Mouse (Mus musculus): ENCODE data around the gene Prmt8. TPM values are rescaled to one million over a fixed set of nuclear protein-coding genes. Genes with fewer than 3 reads are reported as not detected.

Gene Prmt8
- polyA plus RNA-seq, 1 experiment from 2014 or later = 30.7 TPM

GRCm38 (mm10) chr6:127758264-127758663 lies 11.0 kb downstream of the Prmt8 start:
- no peak overlapping the region for H3K4me2 ChIP-seq
- no peak for ATAC-seq (replicated peaks)
- peaks cover 18% of the 10 kb centered on the region for H3K4me1 ChIP-seq
- H3K4me3 ChIP-seq = no peak overlapping the region
- H3K9me3 ChIP-seq = no peaks in the 10 kb centered on the region
- 60% methylated on average over 4 of the region's 4 CpGs for WGBS
- no peak overlapping the region for H3K9ac ChIP-seq
- H3K27ac ChIP-seq = no peak overlapping the region
- no peaks in the 10 kb centered on the region for H3K27me3 ChIP-seq (replicated peaks)
- H3K36me3 ChIP-seq (replicated peaks) = no peaks in the 10 kb centered on the region

- WGBS = 69% methylated on average over 5 of the region's 5 CpGs
Measured at GRCm38 (mm10) chr6:127757667-127758167, 11.6 kb downstream of the Prmt8 start.

GRCm38 (mm10) chr6:127756856-127757255 lies 12.4 kb downstream of the Prmt8 start:
- H3K4me1 ChIP-seq = peaks cover 23% of the 10 kb centered on the region
- no peak overlapping the region for H3K27ac ChIP-seq
- no peak overlapping the region for H3K9ac ChIP-seq
- no peaks in the 10 kb centered on the region for H3K27me3 ChIP-seq (replicated peaks)
- WGBS = 47% methylated on average over 12 of the region's 12 CpGs
- H3K9me3 ChIP-seq = no peaks in the 10 kb centered on the region
- no peak; the same call in 1 of the 2 replicates for ATAC-seq (replicated peaks)
- no peak overlapping the region for H3K4me2 ChIP-seq
- H3K4me3 ChIP-seq = no peak overlapping the region
- no peaks in the 10 kb centered on the region for H3K36me3 ChIP-seq (replicated peaks)

More at GRCm38 (mm10) chr6:127757667-127758167, 11.6 kb downstream of the Prmt8 start:
- Histone ChIP-seq H3K36me3 (replicated peaks) (no peaks in the 10 kb centered on the region), H3K4me1 (peaks cover 23% of the 10 kb centered on the region), H3K9ac (no peak overlapping the region), H3K4me2 (no peak overlapping the region), H3K9me3 (no peaks in the 10 kb centered on the region), H3K4me3 (no peak overlapping the region), H3K27me3 (replicated peaks) (no peaks in the 10 kb centered on the region), H3K27ac (no peak overlapping the region)
- ATAC-seq (replicated peaks) = no peak

GRCm38 (mm10) chr6:127753228-127753627 lies 16.0 kb downstream of the Prmt8 start:
- no peaks in the 10 kb centered on the region for H3K36me3 ChIP-seq (replicated peaks)
- H3K27me3 ChIP-seq (replicated peaks) = no peaks in the 10 kb centered on the region
- H3K4me1 ChIP-seq = peaks cover 22% of the 10 kb centered on the region
- no peaks in the 10 kb centered on the region for H3K9me3 ChIP-seq
- H3K9ac ChIP-seq = no peak overlapping the region
- no peak overlapping the region for H3K27ac ChIP-seq
- H3K4me2 ChIP-seq = no peak overlapping the region
- WGBS = 33% methylated on average over 6 of the region's 6 CpGs
- ATAC-seq (replicated peaks) = no peak
- H3K4me3 ChIP-seq = no peak overlapping the region

GRCm38 (mm10) chr6:127752681-127753080 lies 16.6 kb downstream of the Prmt8 start:
- Histone ChIP-seq H3K4me2 (no peak overlapping the region), H3K27me3 (replicated peaks) (no peaks in the 10 kb centered on the region), H3K9me3 (no peaks in the 10 kb centered on the region), H3K4me1 (peaks cover 20% of the 10 kb centered on the region), H3K9ac (no peak overlapping the region), H3K36me3 (replicated peaks) (no peaks in the 10 kb centered on the region), H3K27ac (no peak overlapping the region), H3K4me3 (no peak overlapping the region)
- peak; percentile 34; the same call in 1 of the 2 replicates for ATAC-seq (replicated peaks)
- WGBS = 55% methylated on average over 3 of the region's 3 CpGs

GRCm38 (mm10) chr6:127751499-127751898 lies 17.8 kb downstream of the Prmt8 start:
- WGBS = 42% methylated on average over 9 of the region's 9 CpGs
- Histone ChIP-seq H3K27ac (no peak overlapping the region), H3K9ac (no peak overlapping the region)

GRCm38 (mm10) chr6:127748793-127749192 lies 20.5 kb downstream of the Prmt8 start:
- Histone ChIP-seq H3K9ac (no peak overlapping the region), H3K4me1 (peaks cover 10% of the 10 kb centered on the region; the same call in 1 of the 2 replicates), H3K4me3 (no peak overlapping the region), H3K27ac (no peak overlapping the region), H3K4me2 (no peak overlapping the region), H3K36me3 (replicated peaks) (no peaks in the 10 kb centered on the region), H3K27me3 (replicated peaks) (no peaks in the 10 kb centered on the region), H3K9me3 (no peaks in the 10 kb centered on the region)
- ATAC-seq (replicated peaks) = no peak
- 88% methylated on average over 8 of the region's 8 CpGs for WGBS

More at GRCm38 (mm10) chr6:127751499-127751898, 17.8 kb downstream of the Prmt8 start:
- ATAC-seq (replicated peaks) = no peak
- Histone ChIP-seq H3K27me3 (replicated peaks) (no peaks in the 10 kb centered on the region), H3K4me2 (no peak overlapping the region), H3K9me3 (no peaks in the 10 kb centered on the region), H3K4me3 (no peak overlapping the region), H3K36me3 (replicated peaks) (no peaks in the 10 kb centered on the region), H3K4me1 (peaks cover 10% of the 10 kb centered on the region; the same call in 1 of the 2 replicates)

GRCm38 (mm10) chr6:127742290-127742689 lies 27.0 kb downstream of the Prmt8 start:
- WGBS = 84% methylated on average over 12 of the region's 12 CpGs
- ATAC-seq (replicated peaks) = no peak
- no peak overlapping the region for H3K27ac ChIP-seq

GRCm38 (mm10) chr6:127741162-127741561 lies 28.1 kb downstream of the Prmt8 start:
- no peak overlapping the region for H3K9ac ChIP-seq
- no peak overlapping the region for H3K4me2 ChIP-seq
- H3K27ac ChIP-seq = no peak overlapping the region
- peaks cover 16% of the 10 kb centered on the region for H3K4me1 ChIP-seq
- 85% methylated on average over 6 of the region's 6 CpGs for WGBS
- ATAC-seq (replicated peaks) = no peak
- H3K36me3 ChIP-seq (replicated peaks) = no peaks in the 10 kb centered on the region
- H3K9me3 ChIP-seq = no peaks in the 10 kb centered on the region
- H3K27me3 ChIP-seq (replicated peaks) = no peaks in the 10 kb centered on the region
- no peak overlapping the region for H3K4me3 ChIP-seq

More at GRCm38 (mm10) chr6:127742290-127742689, 27.0 kb downstream of the Prmt8 start:
- no peaks in the 10 kb centered on the region for H3K27me3 ChIP-seq (replicated peaks)
- peaks cover 8% of the 10 kb centered on the region; the same call in 1 of the 2 replicates for H3K4me1 ChIP-seq
- H3K9me3 ChIP-seq = no peaks in the 10 kb centered on the region
- H3K9ac ChIP-seq = no peak overlapping the region
- no peaks in the 10 kb centered on the region for H3K36me3 ChIP-seq (replicated peaks)
- no peak overlapping the region for H3K4me2 ChIP-seq
- H3K4me3 ChIP-seq = no peak overlapping the region

- Histone ChIP-seq H3K36me3 (replicated peaks) (no peaks in the 10 kb centered on the region), H3K27me3 (replicated peaks) (no peaks in the 10 kb centered on the region), H3K9ac (no peak overlapping the region), H3K4me1 (peaks cover 20% of the 10 kb centered on the region), H3K27ac (no peak overlapping the region), H3K4me3 (no peak overlapping the region), H3K9me3 (no peaks in the 10 kb centered on the region), H3K4me2 (no peak overlapping the region)
- WGBS = 62% methylated on average over 9 of the region's 9 CpGs
- no peak for ATAC-seq (replicated peaks)
Measured at GRCm38 (mm10) chr6:127740711-127741110, 28.6 kb downstream of the Prmt8 start.

- no peak overlapping the region for H3K4me3 ChIP-seq
- no peak overlapping the region for H3K4me2 ChIP-seq
- H3K9ac ChIP-seq = no peak overlapping the region
- no peak overlapping the region for H3K27ac ChIP-seq
- no peak for ATAC-seq (replicated peaks)
- H3K9me3 ChIP-seq = no peaks in the 10 kb centered on the region
- H3K27me3 ChIP-seq (replicated peaks) = no peaks in the 10 kb centered on the region
- peaks cover 28% of the 10 kb centered on the region for H3K4me1 ChIP-seq
- H3K36me3 ChIP-seq (replicated peaks) = no peaks in the 10 kb centered on the region
- WGBS = 80% methylated on average over 5 of the region's 5 CpGs
Measured at GRCm38 (mm10) chr6:127739921-127740320, 29.4 kb downstream of the Prmt8 start.

- peak; percentile 83 for ATAC-seq (replicated peaks)
- Histone ChIP-seq H3K9me3 (no peaks in the 10 kb centered on the region), H3K4me2 (no peak overlapping the region), H3K27me3 (replicated peaks) (no peaks in the 10 kb centered on the region), H3K36me3 (replicated peaks) (no peaks in the 10 kb centered on the region), H3K4me1 (peaks cover 20% of the 10 kb centered on the region), H3K9ac (no peak overlapping the region), H3K27ac (peak overlapping the region; percentile 63), H3K4me3 (no peak overlapping the region)
- WGBS = 34% methylated on average over 13 of the region's 13 CpGs
Measured at GRCm38 (mm10) chr6:127735130-127735981, 33.9 kb downstream of the Prmt8 start.

Data from midbrain, embryonic 15.5 days (tissue).